Mouse (Mus musculus): ENCODE results near the gene Krtcap3. TPM values are rescaled to one million over a fixed set of nuclear protein-coding genes. Genes with fewer than 3 reads are reported as not detected.

Gene Krtcap3
- total and polyA plus RNA-seq, 3 experiments: 2.2 to 13.6 (median 4.5) TPM

DNA sequence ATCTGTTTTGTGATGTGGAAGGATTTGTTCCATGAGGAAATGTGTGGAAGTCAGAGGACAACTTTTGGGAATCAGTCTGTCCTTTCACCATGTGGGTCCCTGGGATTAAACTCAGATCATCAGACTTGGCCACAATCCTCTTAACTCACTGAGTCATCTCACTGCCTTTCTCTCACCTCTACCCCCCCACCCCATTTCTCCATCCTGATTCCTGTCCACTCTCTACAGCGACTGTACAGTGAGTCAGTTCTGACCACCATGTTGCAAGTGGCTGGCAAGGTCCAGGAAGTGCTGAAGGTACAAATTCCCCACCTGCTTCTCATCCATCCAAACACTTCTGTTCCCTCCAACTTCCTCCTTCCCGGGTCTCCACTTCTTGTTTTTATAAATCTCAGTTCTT is 47.0 kb downstream of the Krtcap3 start:
- no peak for DNase-seq

- DNase-seq: no peak
Observed at GRCm38 (mm10) chr5:31301866-31302265, 50.4 kb downstream of the Krtcap3 start.

Other genes with a start within 250 kb of the Krtcap3 start
- gene Atraid, start 203.4 kb upstream of the Krtcap3 start, total RNA-seq (2021): 100 to 1,000 TPM; 117 to 125 TPM
- 101 and 114 TPM in 2 replicates for gene Atraid, start 203.4 kb upstream of the Krtcap3 start, polyA plus RNA-seq (2012; rRNA removed)
- 10 to 100 TPM; 27.7 to 39.6 TPM for gene Slc5a6, start 202.8 kb upstream of the Krtcap3 start, total RNA-seq (2021)
- gene Slc5a6, start 202.8 kb upstream of the Krtcap3 start, polyA plus RNA-seq (2012; rRNA removed): 88.3 and 93.5 TPM in 2 replicates
- 10 to 100 TPM; 17.5 to 33.1 TPM for gene Cad, start 196.9 kb upstream of the Krtcap3 start, total RNA-seq (2021)
- 43.2 and 48.0 TPM in 2 replicates for gene Cad, start 196.9 kb upstream of the Krtcap3 start, polyA plus RNA-seq (2012; rRNA removed)
- not detected for gene Dnajc5g, start 145.4 kb upstream of the Krtcap3 start, total RNA-seq (2021)
- not detected in 2 replicates for gene Dnajc5g, start 145.4 kb upstream of the Krtcap3 start, polyA plus RNA-seq (2012; rRNA removed)
- gene Slc30a3, start 143.5 kb upstream of the Krtcap3 start, total RNA-seq (2021): not detected
- not detected in 2 replicates for gene Slc30a3, start 143.5 kb upstream of the Krtcap3 start, polyA plus RNA-seq (2012; rRNA removed)
- not detected for gene Trim54, start 135.0 kb upstream of the Krtcap3 start, total RNA-seq (2021)
- gene Trim54, start 135.0 kb upstream of the Krtcap3 start, polyA plus RNA-seq (2012; rRNA removed): not detected in 2 replicates
- not detected for gene Ucn, start 112.9 kb upstream of the Krtcap3 start, total RNA-seq (2021)
- not detected in 2 replicates for gene Ucn, start 112.9 kb upstream of the Krtcap3 start, polyA plus RNA-seq (2012; rRNA removed)
- 10 to 100 TPM; 71.0 to 72.1 TPM for gene Mpv17, start 97.4 kb upstream of the Krtcap3 start, total RNA-seq (2021)
- gene Mpv17, start 97.4 kb upstream of the Krtcap3 start, polyA plus RNA-seq (2012; rRNA removed): 127 and 137 TPM in 2 replicates
- gene Gm29609, start 71.8 kb upstream of the Krtcap3 start, total RNA-seq (2021): 1 to 10 TPM; 1.1 to 1.4 TPM
- gene Gm29609, start 71.8 kb upstream of the Krtcap3 start, polyA plus RNA-seq (2012; rRNA removed): 0.52 and 0.94 TPM in 2 replicates
- 10 to 100 TPM; 51.9 to 67.4 TPM for gene Gtf3c2, start 71.5 kb upstream of the Krtcap3 start, total RNA-seq (2021)
- gene Gtf3c2, start 71.5 kb upstream of the Krtcap3 start, polyA plus RNA-seq (2012; rRNA removed): 34.8 and 47.8 TPM in 2 replicates
- 100 to 1,000 TPM in 1 of 2 experiments, 10 to 100 TPM in 1; 85.7 to 115 TPM for gene Snx17, start 58.5 kb upstream of the Krtcap3 start, total RNA-seq (2021)
- 85.1 and 92.2 TPM in 2 replicates for gene Snx17, start 58.5 kb upstream of the Krtcap3 start, polyA plus RNA-seq (2012; rRNA removed)
- gene Eif2b4, start 58.3 kb upstream of the Krtcap3 start, total RNA-seq (2021): 10 to 100 TPM; 39.5 to 45.7 TPM
- gene Eif2b4, start 58.3 kb upstream of the Krtcap3 start, polyA plus RNA-seq (2012; rRNA removed): 26.8 and 35.7 TPM in 2 replicates
- gene Zfp513, start 49.4 kb upstream of the Krtcap3 start, total RNA-seq (2021): 10 to 100 TPM; 28.5 to 29.5 TPM
- 75.5 and 77.8 TPM in 2 replicates for gene Zfp513, start 49.4 kb upstream of the Krtcap3 start, polyA plus RNA-seq (2012; rRNA removed)
- gene Ppm1g, start 31.0 kb upstream of the Krtcap3 start, total RNA-seq (2021): 100 to 1,000 TPM; 105 TPM
- gene Ppm1g, start 31.0 kb upstream of the Krtcap3 start, polyA plus RNA-seq (2012; rRNA removed): 174 and 197 TPM in 2 replicates
- gene Nrbp1, start 10.8 kb upstream of the Krtcap3 start, total RNA-seq (2021): 10 to 100 TPM; 78.2 to 84.9 TPM
- 180 and 229 TPM in 2 replicates for gene Nrbp1, start 10.8 kb upstream of the Krtcap3 start, polyA plus RNA-seq (2012; rRNA removed)
- not detected for gene Gm9970, start 10.5 kb upstream of the Krtcap3 start, total RNA-seq (2021)
- 3.7 and 3.9 TPM in 2 replicates for gene Gm9970, start 10.5 kb upstream of the Krtcap3 start, polyA plus RNA-seq (2012; rRNA removed)
- gene Ift172, start 39.4 kb downstream of the Krtcap3 start, total RNA-seq (2021): 10 to 100 TPM; 28.9 to 38.1 TPM
- 29.5 and 30.1 TPM in 2 replicates for gene Ift172, start 39.4 kb downstream of the Krtcap3 start, polyA plus RNA-seq (2012; rRNA removed)
- gene Fndc4, start 44.4 kb downstream of the Krtcap3 start, total RNA-seq (2021): 10 to 100 TPM; 11.1 to 20.8 TPM
- gene Fndc4, start 44.4 kb downstream of the Krtcap3 start, polyA plus RNA-seq (2012; rRNA removed): 25.0 and 28.6 TPM in 2 replicates
- gene Gckr, start 45.8 kb downstream of the Krtcap3 start, total RNA-seq (2021): under 1 TPM in 1 of 2 experiments, not detected in 1; 0.61 TPM
- 0.13 and 0.20 TPM in 2 replicates for gene Gckr, start 45.8 kb downstream of the Krtcap3 start, polyA plus RNA-seq (2012; rRNA removed)
- 10 to 100 TPM; 14.2 to 22.2 TPM for gene Zfp512, start 200.7 kb downstream of the Krtcap3 start, total RNA-seq (2021)
- 4.9 and 5.1 TPM in 2 replicates for gene Zfp512, start 200.7 kb downstream of the Krtcap3 start, polyA plus RNA-seq (2012; rRNA removed)
- under 1 TPM in 1 of 2 experiments, not detected in 1; 0.14 TPM for gene 4930548H24Rik, start 234.0 kb downstream of the Krtcap3 start, total RNA-seq (2021)
- not detected in 2 replicates for gene 4930548H24Rik, start 234.0 kb downstream of the Krtcap3 start, polyA plus RNA-seq (2012; rRNA removed)
- gene Gpn1, start 243.1 kb downstream of the Krtcap3 start, total RNA-seq (2021): 10 to 100 TPM; 28.6 to 36.3 TPM
- 38.4 and 48.8 TPM in 2 replicates for gene Gpn1, start 243.1 kb downstream of the Krtcap3 start, polyA plus RNA-seq (2012; rRNA removed)